Mouse (Mus musculus): ENCODE measurements at regions not wholly inside any gene's neighbourhood (a gene's known extent, or its start where the extent isn't known, plus 50 kb on each side); places are given as distances from the start of the nearest gene placed in this dataset.
"Not testable (repeated sequence)": the region's sequence is repeated elsewhere in the genome, so short reads cannot be mapped to it uniquely, and the experiment has no call there.

GRCm38 (mm10) chr6:66414822-66415221, 120.4 kb upstream of the Mad2l1 start:
- TF ChIP-seq POU5F1 (IDR thresholded peaks at IDR 0.05; ENCODE audit: borderline replicate concordance, low read length), result no peak
- TF ChIP-seq NANOG (IDR thresholded peaks at IDR 0.05; ENCODE audit: borderline replicate concordance, low read length), result no peak
- TF ChIP-seq CTCF (conservative IDR thresholded peaks at IDR 0.05; ENCODE audit: low read length), result no peak
- Histone ChIP-seq H3K4me3 (replicated peaks; ENCODE audit: low read length) (no peak overlapping the region), H3K27me3 (ENCODE audit: insufficient read depth, low read length) (no peaks in the 10 kb centered on the region), H3K9me3 (ENCODE audit: low read length) (no peaks in the 10 kb centered on the region), H3K4me1 (replicated peaks; ENCODE audit: low read depth, low read length) (no peaks in the 10 kb centered on the region), H3K36me3 (ENCODE audit: insufficient read depth, low read length) (no peaks in the 10 kb centered on the region)

DNA sequence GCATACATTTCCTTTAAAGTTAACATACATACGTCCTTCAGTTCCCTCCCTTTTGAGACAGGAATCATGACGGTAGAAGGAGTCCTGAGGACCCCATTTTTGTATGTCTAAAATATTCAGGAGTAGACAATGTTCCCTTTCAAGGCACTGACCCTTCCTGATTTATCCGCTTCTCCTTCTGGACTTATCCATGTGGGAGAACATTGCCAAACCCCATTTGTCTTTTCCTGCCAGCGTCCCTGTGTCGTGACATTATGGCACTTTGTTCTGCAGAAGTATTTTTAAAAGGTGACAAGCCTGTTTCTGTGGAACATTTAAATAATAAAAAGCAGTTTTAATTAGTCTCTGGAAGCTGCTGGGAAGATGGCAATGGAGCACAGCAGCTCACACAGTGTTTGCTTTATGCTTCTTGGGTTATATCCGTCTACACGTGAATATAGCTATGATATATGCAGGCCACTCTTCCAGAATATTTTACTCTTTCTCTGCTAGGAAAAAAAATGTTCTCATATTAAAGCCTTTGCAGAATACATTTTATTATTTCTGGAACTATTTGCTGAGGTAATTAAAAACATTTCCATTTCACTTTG, 115.6 kb upstream of the Mad2l1 start:
- Histone ChIP-seq H3K36me3 (ENCODE audit: insufficient read depth, low read length) (no peaks in the 10 kb centered on the region), H3K4me1 (replicated peaks; ENCODE audit: low read depth, low read length) (no peaks in the 10 kb centered on the region), H3K27me3 (ENCODE audit: insufficient read depth, low read length) (no peaks in the 10 kb centered on the region), H3K4me3 (replicated peaks; ENCODE audit: low read length) (no peak overlapping the region), H3K9me3 (ENCODE audit: low read length) (no peaks in the 10 kb centered on the region)
- no peak for TF ChIP-seq CTCF (conservative IDR thresholded peaks at IDR 0.05; ENCODE audit: low read length)

DNA sequence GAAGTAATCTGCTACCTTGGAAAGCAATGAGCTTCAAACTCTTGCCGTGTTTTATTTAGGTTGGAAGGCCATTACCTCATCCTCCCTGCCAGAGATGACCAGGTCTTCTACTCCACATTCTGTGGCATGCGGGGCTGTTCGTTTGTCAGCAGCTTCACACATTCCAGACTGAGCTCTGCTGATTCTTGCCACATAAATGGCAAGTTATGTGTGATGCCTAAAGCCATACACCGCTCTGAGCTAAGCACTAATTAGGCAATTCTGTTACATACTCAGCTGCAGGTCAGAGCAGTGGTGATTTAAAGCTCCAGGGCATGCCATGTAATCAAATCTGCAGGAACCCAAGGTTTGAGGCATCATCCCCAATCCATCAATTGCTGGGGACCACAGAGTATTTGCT, 106.8 kb upstream of the Mad2l1 start:
- no peaks in the 10 kb centered on the region for H3K36me3 ChIP-seq (ENCODE audit: insufficient read depth, low read length)
- H3K27me3 ChIP-seq (ENCODE audit: insufficient read depth, low read length), result no peaks in the 10 kb centered on the region
- no peaks in the 10 kb centered on the region; the same call in 1 of the 2 replicates for H3K9me3 ChIP-seq (ENCODE audit: low read length)
- H3K4me1 ChIP-seq (replicated peaks; ENCODE audit: low read depth, low read length), result no peaks in the 10 kb centered on the region
- H3K4me3 ChIP-seq (replicated peaks; ENCODE audit: low read length), result no peak overlapping the region
- TF ChIP-seq NANOG (IDR thresholded peaks at IDR 0.05; ENCODE audit: borderline replicate concordance, low read length) (no peak), CTCF (conservative IDR thresholded peaks at IDR 0.05; ENCODE audit: low read length) (no peak), POU5F1 (IDR thresholded peaks at IDR 0.05; ENCODE audit: borderline replicate concordance, low read length) (no peak)

DNA sequence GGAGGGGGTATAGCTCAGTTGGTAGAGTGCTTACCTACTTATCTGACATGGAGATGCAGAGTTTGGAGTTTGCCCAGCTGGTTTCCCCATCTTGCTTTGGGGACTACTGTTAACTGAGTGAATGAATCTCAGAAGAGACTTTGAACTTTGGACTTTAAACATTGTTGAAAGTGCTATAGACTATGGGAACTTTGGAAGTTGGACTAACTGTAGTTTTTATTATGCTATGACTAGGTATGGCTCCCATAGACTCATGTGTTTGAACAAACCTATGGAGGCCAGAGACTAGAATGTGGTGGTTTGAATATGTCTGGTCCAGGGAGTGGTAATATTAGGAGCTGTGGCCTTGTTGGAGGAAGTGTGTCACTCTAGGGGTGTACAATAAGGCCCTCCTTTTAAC, 84.8 kb upstream of the Mad2l1 start:
- not testable (repeated sequence) for H3K4me3 ChIP-seq (replicated peaks; ENCODE audit: low read length); H3K27me3 ChIP-seq (ENCODE audit: insufficient read depth, low read length); H3K9me3 ChIP-seq (ENCODE audit: low read length); H3K4me1 ChIP-seq (replicated peaks; ENCODE audit: low read depth, low read length); H3K36me3 ChIP-seq (ENCODE audit: insufficient read depth, low read length)

DNA sequence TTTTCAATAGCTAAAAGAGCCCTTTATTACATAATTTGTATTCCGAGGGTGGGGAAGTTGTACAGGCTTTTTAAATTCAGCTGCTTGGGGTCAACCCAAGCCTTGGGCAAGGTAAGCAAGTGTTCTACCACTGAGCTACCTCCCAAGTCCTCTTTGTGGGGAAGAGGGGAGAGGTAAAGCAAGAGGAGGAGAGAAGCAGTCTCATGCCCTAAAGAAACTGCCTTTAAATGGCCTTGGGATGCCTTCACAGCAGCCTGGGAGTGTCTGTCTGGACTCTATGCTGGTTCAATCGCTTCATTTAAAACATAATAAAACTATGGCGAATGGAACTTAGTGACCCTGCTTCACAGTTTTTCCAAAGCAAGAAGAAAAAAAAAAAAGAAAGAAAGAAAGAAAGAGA, 77.0 kb upstream of the Mad2l1 start:
- Histone ChIP-seq H3K9me3 (ENCODE audit: low read length) (no peaks in the 10 kb centered on the region), H3K27me3 (ENCODE audit: insufficient read depth, low read length) (no peaks in the 10 kb centered on the region), H3K4me1 (replicated peaks; ENCODE audit: low read depth, low read length) (peaks cover 18% of the 10 kb centered on the region), H3K4me3 (replicated peaks; ENCODE audit: low read length) (no peak overlapping the region), H3K36me3 (ENCODE audit: insufficient read depth, low read length) (no peaks in the 10 kb centered on the region)
- TF ChIP-seq CTCF (conservative IDR thresholded peaks at IDR 0.05; ENCODE audit: low read length) (no peak), NANOG (IDR thresholded peaks at IDR 0.05; ENCODE audit: borderline replicate concordance, low read length) (no peak), POU5F1 (IDR thresholded peaks at IDR 0.05; ENCODE audit: borderline replicate concordance, low read length) (no peak)

GRCm38 (mm10) chr6:66464540-66464939, 70.7 kb upstream of the Mad2l1 start:
- TF ChIP-seq POU5F1 (IDR thresholded peaks at IDR 0.05; ENCODE audit: borderline replicate concordance, low read length) (peak; percentile 36; the same call in 1 of the 2 replicates), CTCF (conservative IDR thresholded peaks at IDR 0.05; ENCODE audit: low read length) (no peak)

GRCm38 (mm10) chr6:66465137-66465853, 69.9 kb upstream of the Mad2l1 start:
- H3K9me3 ChIP-seq (ENCODE audit: low read length), result no peaks in the 10 kb centered on the region
- TF ChIP-seq CTCF (conservative IDR thresholded peaks at IDR 0.05; ENCODE audit: low read length), result no peak
- TF ChIP-seq NANOG (IDR thresholded peaks at IDR 0.05; ENCODE audit: borderline replicate concordance, low read length), result no peak
- no peak for TF ChIP-seq POU5F1 (IDR thresholded peaks at IDR 0.05; ENCODE audit: borderline replicate concordance, low read length)
- peaks cover 12% of the 10 kb centered on the region for H3K4me1 ChIP-seq (replicated peaks; ENCODE audit: low read depth, low read length)

More at GRCm38 (mm10) chr6:66464540-66464939, 70.7 kb upstream of the Mad2l1 start:
- no peaks in the 10 kb centered on the region for H3K27me3 ChIP-seq (ENCODE audit: insufficient read depth, low read length)
- no peaks in the 10 kb centered on the region for H3K9me3 ChIP-seq (ENCODE audit: low read length)
- peaks cover 12% of the 10 kb centered on the region for H3K4me1 ChIP-seq (replicated peaks; ENCODE audit: low read depth, low read length)
- H3K4me3 ChIP-seq (replicated peaks; ENCODE audit: low read length), result no peak overlapping the region
- H3K36me3 ChIP-seq (ENCODE audit: insufficient read depth, low read length), result no peaks in the 10 kb centered on the region

DNA sequence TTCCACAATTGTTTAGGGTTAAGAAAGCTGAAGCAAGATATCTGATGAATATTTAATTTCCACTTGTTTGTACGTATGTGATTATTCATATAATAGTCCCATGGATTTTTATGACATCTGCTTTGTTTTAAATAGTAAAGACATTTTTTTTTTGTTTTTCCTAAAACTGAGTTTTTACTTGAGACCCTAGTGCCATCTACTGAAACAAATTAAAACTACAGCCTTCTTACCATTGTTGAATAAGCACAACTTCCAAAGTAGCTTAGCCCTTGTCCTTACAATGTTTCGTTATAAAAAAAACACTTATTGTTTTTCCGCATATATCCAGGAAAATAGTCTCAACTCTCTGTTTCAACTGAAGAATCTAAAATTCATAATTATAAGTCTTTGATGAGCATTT, 68.4 kb upstream of the Mad2l1 start:
- Histone ChIP-seq H3K27me3 (ENCODE audit: insufficient read depth, low read length) (no peaks in the 10 kb centered on the region), H3K4me1 (replicated peaks; ENCODE audit: low read depth, low read length) (peaks cover 13% of the 10 kb centered on the region), H3K4me3 (replicated peaks; ENCODE audit: low read length) (no peak overlapping the region), H3K36me3 (ENCODE audit: insufficient read depth, low read length) (no peaks in the 10 kb centered on the region), H3K9me3 (ENCODE audit: low read length) (no peaks in the 10 kb centered on the region)
- TF ChIP-seq CTCF (conservative IDR thresholded peaks at IDR 0.05; ENCODE audit: low read length) (peak; percentile 59), POU5F1 (IDR thresholded peaks at IDR 0.05; ENCODE audit: borderline replicate concordance, low read length) (no peak), NANOG (IDR thresholded peaks at IDR 0.05; ENCODE audit: borderline replicate concordance, low read length) (no peak)

More at GRCm38 (mm10) chr6:66465137-66465853, 69.9 kb upstream of the Mad2l1 start:
- no peaks in the 10 kb centered on the region for H3K27me3 ChIP-seq (ENCODE audit: insufficient read depth, low read length)
- no peak overlapping the region for H3K4me3 ChIP-seq (replicated peaks; ENCODE audit: low read length)
- no peaks in the 10 kb centered on the region for H3K36me3 ChIP-seq (ENCODE audit: insufficient read depth, low read length)

All from E14TG2a.4 (cell line).